Mouse (Mus musculus) ES-Bruce4 (cell line): ENCODE measurements around the gene C77080. TPM values are rescaled to one million over a fixed set of nuclear protein-coding genes. Genes with fewer than 3 reads are reported as not detected.

Experiments
- H3K27ac ChIP-seq: 2 replicates; pipeline ENCODE4 v1.5.1; 2012; ENCODE audit warnings: low read length, inconsistent platforms; ENCODE audit not compliant: insufficient read depth
- H3K27me3 ChIP-seq: 2 replicates; pipeline ENCODE4 v1.6.1; 2012; ENCODE audit warnings: mild to moderate bottlenecking, low read length, inconsistent platforms; ENCODE audit not compliant: control insufficient read depth, poor library complexity, insufficient read depth, severe bottlenecking
- H3K36me3 ChIP-seq: 2 replicates; pipeline ENCODE4 v1.6.1; 2012; ENCODE audit warnings: inconsistent platforms, mild to moderate bottlenecking, low read length, moderate library complexity; ENCODE audit not compliant: control insufficient read depth, poor library complexity, insufficient read depth, severe bottlenecking
- H3K4me1 ChIP-seq: one replicate; pipeline ENCODE4 v1.8.1; 2011; ENCODE audit warnings: low read length; ENCODE audit not compliant: control insufficient read depth, insufficient read depth
- H3K4me3 ChIP-seq: 2 replicates; pipeline ENCODE4 v1.5.1; 2011; ENCODE audit warnings: low read depth, mild to moderate bottlenecking, low read length
- H3K9ac ChIP-seq: 2 replicates; pipeline ENCODE4 v1.6.1; 2012; ENCODE audit warnings: low read depth, mild to moderate bottlenecking, inconsistent platforms; ENCODE audit not compliant: poor library complexity, severe bottlenecking
- H3K9me3 ChIP-seq: replicated peaks from 2 replicates; pipeline ENCODE4 v1.6.1; 2012; ENCODE audit warnings: mild to moderate bottlenecking, low read length, inconsistent platforms; ENCODE audit not compliant: control insufficient read depth, poor library complexity, insufficient read depth, severe bottlenecking
- CTCF ChIP-seq: IDR thresholded peaks from one replicate; pipeline ENCODE4 v1.8.1; 2011; ENCODE audit warnings: low read depth, low read length
- EP300 ChIP-seq: IDR thresholded peaks from 2 replicates; pipeline ENCODE4 v1.6.1; 2011; ENCODE audit warnings: low read depth, low read length; ENCODE audit not compliant: insufficient read depth
- POLR2A ChIP-seq: IDR thresholded peaks from one replicate; pipeline ENCODE4 v1.8.1; 2011; ENCODE audit warnings: low read length; ENCODE audit not compliant: insufficient read depth
- polyA plus RNA-seq: library from polyadenylated mRNA; stranded (reverse); fragments of >200 nt; gene quantifications from 2 replicates; pipeline ENCODE4 v1.2.4, GENCODE M21; 2011; ENCODE audit warnings: low read depth; ENCODE audit not compliant: missing spikeins, insufficient read depth, insufficient read length

The C77080 gene
- polyA plus RNA-seq, 1 experiment = 50.2 TPM

DNA sequence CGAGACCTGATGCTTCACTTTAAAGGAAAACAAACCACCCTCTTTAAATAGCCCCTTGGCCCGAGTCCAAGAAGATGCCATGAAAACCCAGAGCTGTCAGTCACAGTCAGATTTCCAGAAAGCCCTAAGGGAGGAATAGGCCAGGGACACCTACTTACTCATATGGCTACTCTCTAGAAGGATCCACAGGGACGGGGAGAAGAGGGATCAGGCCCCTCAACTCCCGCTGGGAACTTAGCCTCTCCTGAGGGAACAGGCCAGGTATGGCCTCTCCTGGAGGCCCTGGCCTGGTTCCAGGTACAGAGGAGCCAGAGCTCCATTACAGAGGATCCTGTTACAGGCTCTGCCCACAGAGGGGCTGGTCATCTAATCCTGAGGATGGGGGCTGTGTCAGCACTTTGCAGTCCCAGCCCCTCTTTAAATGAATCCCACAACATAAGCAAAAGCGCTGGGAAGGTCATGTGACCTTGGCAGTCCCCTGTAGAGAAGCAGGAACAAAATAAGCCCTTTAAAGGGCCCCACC lies 34.7 kb downstream of the C77080 start:
- H3K4me3 ChIP-seq = peak overlapping the region; percentile 76
- no peaks in the 10 kb centered on the region for H3K9me3 ChIP-seq
- H3K4me1 ChIP-seq = peaks cover 6% of the 10 kb centered on the region
- peak overlapping the region; percentile 89 for H3K27ac ChIP-seq
- TF ChIP-seq CTCF (no peak), EP300 (peak; percentile 80), POLR2A (no peak)
- peak overlapping the region; percentile 46; the same call in 1 of the 2 replicates for H3K9ac ChIP-seq
- no peaks in the 10 kb centered on the region for H3K27me3 ChIP-seq
- peaks cover 23% of the 10 kb centered on the region for H3K36me3 ChIP-seq

- peaks cover 9% of the 10 kb centered on the region for H3K4me1 ChIP-seq
These were observed 35.9 kb downstream of the C77080 start for GRCm38 (mm10) chr4:129225315-129225714.

GRCm38 (mm10) chr4:129223421-129224281 lies 37.6 kb downstream of the C77080 start:
- Histone ChIP-seq H3K27ac (0 out of 2 replicates have a peak overlapping the region, but pooled peaks have one; percentile 1), H3K27me3 (no peaks in the 10 kb centered on the region), H3K4me1 (peaks cover 8% of the 10 kb centered on the region), H3K9me3 (no peaks in the 10 kb centered on the region), H3K4me3 (peak overlapping the region; percentile 4; the same call in 1 of the 2 replicates), H3K9ac (peak overlapping the region; percentile 24), H3K36me3 (peaks cover 44% of the 10 kb centered on the region)
- TF ChIP-seq EP300 (no peak), CTCF (no peak), POLR2A (no peak)

More at GRCm38 (mm10) chr4:129225315-129225714, 35.9 kb downstream of the C77080 start:
- TF ChIP-seq CTCF = no peak
- TF ChIP-seq EP300 = no peak
- no peak for TF ChIP-seq POLR2A
- Histone ChIP-seq H3K27ac (no peak overlapping the region), H3K9me3 (no peaks in the 10 kb centered on the region), H3K27me3 (no peaks in the 10 kb centered on the region), H3K36me3 (peaks cover 31% of the 10 kb centered on the region), H3K9ac (no peak overlapping the region), H3K4me3 (no peak overlapping the region)

DNA sequence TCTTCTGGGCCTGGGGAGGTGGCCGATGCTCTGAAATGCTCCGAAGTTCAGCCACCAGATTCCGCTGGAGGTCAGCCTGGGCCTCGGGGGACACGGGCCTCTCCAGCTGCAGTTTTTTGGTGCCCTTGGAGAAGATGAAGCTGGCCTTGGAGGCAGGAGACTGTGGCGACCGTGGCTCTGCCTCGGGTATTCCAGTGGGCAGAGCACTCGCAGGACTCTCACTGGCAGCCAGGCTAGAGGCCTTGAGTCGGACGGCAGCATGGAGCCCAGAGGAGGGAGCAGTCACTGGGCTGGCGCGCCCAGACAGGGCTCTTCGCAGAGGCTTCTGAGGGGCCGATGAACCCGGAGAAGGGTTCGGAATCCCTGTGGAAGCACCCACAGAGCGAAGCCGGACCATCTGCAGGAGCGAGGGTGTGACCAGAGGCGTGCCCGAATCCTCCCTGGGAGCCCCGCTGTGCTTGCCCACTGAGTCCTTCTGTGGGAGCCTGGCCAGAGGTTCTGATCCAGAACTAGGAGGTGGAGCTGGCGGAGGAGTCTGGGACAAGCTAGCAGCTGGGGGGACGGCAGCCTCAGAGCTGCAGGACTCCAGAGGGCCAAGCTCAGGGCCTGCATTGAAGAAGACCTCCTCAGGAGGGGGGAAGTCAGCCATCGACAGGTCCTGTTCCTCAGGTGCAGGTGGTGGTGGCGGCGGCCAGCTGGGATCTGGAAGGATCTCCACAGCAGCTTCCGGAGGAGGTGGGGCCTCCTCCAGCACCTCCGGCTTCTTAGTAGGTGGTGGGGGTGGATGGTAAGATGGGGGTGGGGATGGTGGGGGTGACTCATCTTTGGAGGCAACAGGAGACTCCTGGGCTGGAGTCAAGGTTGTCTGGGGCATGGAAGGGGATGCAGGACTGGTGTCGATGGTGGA lies 38.9 kb downstream of the C77080 start:
- H3K9me3 ChIP-seq = no peaks in the 10 kb centered on the region
- TF ChIP-seq EP300 = 0 out of 2 replicates have a peak, but pooled peaks have one; percentile 35
- no peak for TF ChIP-seq POLR2A
- H3K36me3 ChIP-seq = peaks cover 57% of the 10 kb centered on the region
- no peaks in the 10 kb centered on the region for H3K27me3 ChIP-seq
- H3K9ac ChIP-seq = peak overlapping the region; percentile 68
- peak overlapping the region; percentile 42 for H3K27ac ChIP-seq
- peak overlapping the region; percentile 51 for H3K4me3 ChIP-seq
- H3K4me1 ChIP-seq = peaks cover 8% of the 10 kb centered on the region

- H3K36me3 ChIP-seq = peaks cover 62% of the 10 kb centered on the region
- no peaks in the 10 kb centered on the region for H3K9me3 ChIP-seq
- H3K4me1 ChIP-seq = peaks cover 8% of the 10 kb centered on the region
- TF ChIP-seq CTCF = no peak
- no peak for TF ChIP-seq POLR2A
- TF ChIP-seq EP300 = peak; percentile 62; the same call in 1 of the 2 replicates
- H3K27me3 ChIP-seq = no peaks in the 10 kb centered on the region
- H3K4me3 ChIP-seq = peak overlapping the region; percentile 51
- peak overlapping the region; percentile 55; the same call in 1 of the 2 replicates for H3K27ac ChIP-seq
- H3K9ac ChIP-seq = peak overlapping the region; percentile 68
These were observed 39.9 kb downstream of the C77080 start for GRCm38 (mm10) chr4:129221097-129222010.
